Mouse (Mus musculus): Measurements from ENCODE around the gene Gfra1. TPM values are rescaled to one million over a fixed set of nuclear protein-coding genes. Genes with fewer than 3 reads are reported as not detected.

The Gfra1 gene
- total and polyA plus RNA-seq, 3 experiments, result 1.0 to 2.5 (median 1.7) TPM

- no peak for DNase-seq
These were observed 62.6 kb downstream of the Gfra1 start for GRCm38 (mm10) chr19:58393121-58393520.

DNA sequence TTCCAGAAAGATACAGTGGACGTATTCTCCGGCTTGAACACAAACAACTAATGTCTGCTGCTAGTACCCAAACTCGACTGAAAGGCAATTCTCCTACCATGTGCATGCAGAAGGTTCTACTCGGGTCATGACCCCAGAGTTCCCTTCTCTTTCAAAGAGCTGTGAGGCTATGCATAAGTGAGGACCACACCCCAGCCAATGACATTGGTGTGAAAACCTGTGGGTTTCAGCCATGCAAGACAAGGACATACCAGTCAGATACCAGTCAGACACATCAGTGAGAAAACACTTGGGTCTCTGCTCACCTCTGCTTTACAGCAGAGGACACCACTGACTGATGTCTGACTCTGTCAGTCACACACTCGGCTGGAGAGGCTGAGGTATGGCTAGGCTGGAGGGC is 63.9 kb downstream of the Gfra1 start:
- DNase-seq, result no peak

DNA sequence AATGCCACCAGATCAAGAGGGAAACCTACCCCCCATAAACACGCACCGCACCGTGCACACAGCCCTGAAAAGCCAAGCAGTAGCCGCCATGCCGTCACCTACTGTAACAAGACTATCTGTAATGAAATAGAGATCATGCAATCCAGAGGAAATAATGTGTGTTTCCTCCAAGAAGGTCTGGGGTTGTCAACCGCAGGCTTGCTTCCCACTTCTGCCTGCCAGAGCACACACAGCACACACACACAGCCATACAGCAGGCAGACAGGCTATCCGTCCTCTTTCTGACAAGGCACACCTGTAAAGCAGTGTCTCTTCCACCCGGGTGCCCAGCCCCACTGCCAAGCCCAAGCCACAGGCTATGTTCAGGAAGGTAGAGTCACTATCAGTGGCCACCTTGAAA is 66.2 kb downstream of the Gfra1 start:
- no peak for DNase-seq

DNA sequence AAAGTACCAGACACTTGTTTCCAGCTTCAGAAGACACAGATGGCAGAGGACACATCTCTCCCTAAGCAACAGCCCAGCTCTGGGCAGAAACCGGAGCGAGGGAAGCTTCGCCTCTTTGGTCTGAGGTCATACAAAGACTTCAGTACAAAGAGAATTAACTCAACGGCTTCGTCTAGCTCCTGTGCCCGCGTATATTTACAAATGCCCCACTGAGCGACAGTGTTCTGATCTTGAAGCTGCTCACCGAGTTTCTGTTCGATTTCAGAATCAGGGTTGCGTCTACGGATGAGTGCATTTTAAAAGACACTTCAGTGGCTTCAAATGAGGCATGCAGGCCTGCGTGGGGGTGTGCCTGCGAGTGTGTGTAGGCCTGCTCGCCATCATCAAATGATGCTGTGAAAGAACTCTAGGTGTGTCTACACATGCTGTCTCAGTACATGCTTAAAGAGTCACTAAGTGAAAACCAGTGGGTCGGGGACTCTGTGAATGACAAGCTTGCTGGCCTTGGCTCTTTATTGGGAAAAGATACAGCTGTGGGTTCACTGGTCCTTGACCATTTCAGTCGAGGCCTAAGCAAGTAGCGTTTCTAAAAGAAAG is 66.8 kb downstream of the Gfra1 start:
- DNase-seq, result no peak

DNA sequence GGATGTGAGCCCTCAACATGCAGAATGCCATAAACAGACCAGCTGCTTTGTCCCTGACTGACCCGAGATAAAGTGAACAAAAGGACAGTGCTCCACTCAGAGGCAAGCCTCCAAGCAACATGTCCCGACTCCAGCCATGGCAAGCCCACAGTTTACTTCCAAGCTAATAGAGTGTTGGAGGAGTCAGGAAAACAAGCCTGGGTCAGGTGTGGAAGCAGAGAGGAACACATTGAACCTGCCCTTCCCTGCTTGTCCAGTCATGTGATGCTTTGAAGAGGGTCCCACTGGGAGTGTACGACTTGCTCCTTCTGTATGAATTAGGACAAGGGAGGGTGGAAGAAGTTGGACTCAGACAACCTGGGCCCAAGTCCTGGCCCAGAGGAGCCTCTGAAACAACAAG is 72.4 kb downstream of the Gfra1 start:
- DNase-seq, result no peak

GRCm38 (mm10) chr19:58382535-58382934 is 73.2 kb downstream of the Gfra1 start:
- no peak for DNase-seq

DNA sequence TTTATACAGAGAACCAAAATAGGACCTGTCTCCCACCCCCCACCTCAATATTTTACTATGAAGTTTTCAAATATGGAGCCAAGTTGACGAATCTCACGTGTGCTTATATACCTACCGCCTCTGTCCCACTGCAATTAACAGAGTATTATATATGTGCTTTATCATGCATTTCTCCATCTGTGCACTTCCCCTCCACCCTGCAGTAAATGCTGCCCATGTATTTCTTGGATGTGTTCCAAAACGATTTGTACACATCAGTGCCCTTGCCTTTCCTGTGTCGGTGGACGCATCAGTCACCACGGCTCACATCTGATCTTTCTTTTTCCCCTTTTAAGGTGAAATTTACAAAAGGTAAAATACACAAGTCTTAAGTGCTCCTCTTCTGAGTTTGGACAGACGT is 77.7 kb downstream of the Gfra1 start:
- DNase-seq, result no peak

DNA sequence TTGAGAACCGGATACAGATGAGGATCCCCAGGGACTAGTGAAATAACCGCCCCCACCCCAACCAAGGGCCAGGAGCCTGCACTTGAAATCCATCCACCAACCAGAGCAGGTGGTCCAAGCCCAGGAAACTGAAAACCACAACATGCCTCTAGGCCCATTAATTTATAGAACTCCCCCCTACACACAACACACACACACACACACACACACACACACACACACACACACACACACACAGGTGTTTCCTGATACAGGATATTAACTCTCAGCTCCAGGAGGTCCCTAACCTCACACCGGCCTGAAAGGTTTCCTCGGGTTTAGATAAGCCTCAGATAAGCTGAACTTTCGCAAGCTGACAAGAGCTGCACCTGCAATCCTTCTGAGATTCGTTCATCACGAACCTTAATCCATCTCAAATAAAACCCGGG is 79.0 kb downstream of the Gfra1 start:
- no peak for DNase-seq

DNA sequence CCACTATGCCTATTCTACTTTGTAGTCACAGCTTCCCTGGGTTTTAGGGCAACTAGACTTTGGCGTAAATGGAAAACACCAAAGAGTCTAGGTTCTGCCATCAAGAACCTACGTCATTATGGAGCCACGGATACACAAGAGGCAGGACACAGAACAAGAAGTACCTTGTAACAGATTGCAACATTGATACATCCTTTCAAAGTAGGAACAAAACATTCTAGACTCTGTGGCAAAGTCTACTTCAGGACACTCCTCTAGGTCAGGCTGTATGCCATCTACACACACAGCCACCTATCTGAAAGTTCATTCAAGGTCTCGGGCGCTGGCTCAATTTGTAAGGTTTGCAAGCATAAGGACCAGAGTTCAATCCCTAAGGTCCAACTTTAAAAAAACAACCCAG is 81.1 kb downstream of the Gfra1 start:
- no peak for DNase-seq

DNA sequence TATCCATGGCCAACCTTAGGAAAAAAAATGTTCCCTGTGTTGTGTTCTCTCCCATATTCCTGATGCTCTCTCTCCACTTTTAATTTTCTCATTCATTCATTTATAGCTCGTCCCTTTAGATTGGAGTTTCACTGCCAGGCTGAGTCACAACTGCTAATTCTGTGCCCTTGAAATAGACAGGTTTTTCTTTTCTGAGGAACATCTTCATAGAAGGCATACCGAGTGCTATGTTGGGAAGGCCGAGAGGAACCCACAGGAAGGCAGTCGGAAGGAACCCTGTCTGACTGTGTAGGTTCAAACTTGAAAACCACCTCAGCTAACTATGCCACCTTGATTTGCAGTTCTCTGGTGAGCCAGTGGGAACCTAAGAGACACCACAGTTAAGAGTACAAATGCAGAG is 81.6 kb downstream of the Gfra1 start:
- DNase-seq, result no peak

GRCm38 (mm10) chr19:58368513-58368912 is 87.2 kb downstream of the Gfra1 start:
- no peak for DNase-seq

DNA sequence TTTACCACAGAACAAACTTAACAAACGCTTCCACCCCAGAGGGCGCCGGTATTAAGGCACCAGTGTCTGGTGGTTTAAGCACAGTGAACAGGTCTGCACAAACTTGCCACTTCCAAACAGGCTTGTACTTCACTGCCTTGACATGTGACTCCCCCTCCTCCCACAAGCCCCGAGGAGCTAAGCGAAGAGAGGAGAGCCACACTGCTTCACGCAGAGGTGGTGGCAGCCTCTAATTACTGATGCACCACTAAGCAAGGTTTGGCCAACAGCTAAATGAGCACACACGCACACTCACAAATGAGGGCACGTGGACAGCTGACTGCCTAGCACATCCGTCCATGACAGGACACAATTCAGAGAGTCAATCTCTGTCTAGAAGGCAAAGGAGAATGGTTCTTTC is 91.0 kb downstream of the Gfra1 start:
- DNase-seq, result no peak

- no peak for DNase-seq
These were observed 94.7 kb downstream of the Gfra1 start for GRCm38 (mm10) chr19:58360982-58361381.

- no peak for DNase-seq
These were observed 97.6 kb downstream of the Gfra1 start for GRCm38 (mm10) chr19:58358063-58358462.

DNA sequence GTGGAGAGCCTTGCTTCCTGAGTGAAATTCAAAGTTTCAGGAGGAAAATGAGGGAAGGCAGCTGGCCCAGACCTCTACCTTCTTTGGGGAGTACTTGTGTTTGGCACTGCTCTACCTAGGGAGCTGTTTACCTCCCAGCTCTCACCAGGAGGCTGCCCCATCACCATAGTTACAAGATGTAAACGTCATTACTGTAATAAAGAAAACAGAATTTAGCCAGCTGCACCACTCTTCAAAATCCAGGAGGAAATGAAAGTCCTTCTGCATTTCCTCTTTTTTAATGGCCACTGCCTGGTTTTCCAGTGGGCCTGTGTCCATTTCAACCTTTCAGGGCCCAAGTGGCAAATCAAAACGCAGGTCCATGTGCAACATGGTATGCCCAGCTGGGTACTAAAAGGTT is 101.8 kb downstream of the Gfra1 start:
- no peak for DNase-seq

DNA sequence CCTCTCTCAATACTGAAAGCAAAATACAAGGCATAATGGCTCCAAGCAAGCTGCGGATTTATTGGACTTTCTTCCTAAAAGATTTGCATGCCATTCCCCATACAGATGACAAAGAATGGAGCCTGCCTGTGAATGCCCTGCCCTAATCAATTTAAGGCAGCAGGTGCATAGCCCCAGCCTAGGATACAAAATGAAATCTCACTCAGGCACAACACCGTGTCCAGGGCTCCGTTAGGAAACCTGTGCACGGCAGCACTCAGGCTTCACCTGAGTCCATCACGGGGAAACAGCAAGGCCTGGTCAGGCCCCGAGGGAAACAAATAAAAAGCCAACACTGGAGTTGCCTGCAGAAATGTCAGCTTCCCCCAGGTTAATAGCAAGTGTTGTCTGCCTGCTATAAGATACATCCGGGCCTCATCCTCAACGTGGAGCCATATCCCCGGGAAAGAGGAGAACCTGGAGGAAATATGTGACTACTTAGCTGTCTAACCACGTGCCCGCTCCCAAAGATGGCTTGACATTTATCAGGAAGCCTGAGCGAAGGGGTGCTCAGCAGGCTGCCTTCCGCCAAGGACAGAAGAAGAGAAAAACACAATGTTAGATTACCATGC is 102.3 kb downstream of the Gfra1 start:
- DNase-seq, result no peak

- DNase-seq, result no peak
These were observed 105.8 kb downstream of the Gfra1 start for GRCm38 (mm10) chr19:58349890-58350408.

DNA sequence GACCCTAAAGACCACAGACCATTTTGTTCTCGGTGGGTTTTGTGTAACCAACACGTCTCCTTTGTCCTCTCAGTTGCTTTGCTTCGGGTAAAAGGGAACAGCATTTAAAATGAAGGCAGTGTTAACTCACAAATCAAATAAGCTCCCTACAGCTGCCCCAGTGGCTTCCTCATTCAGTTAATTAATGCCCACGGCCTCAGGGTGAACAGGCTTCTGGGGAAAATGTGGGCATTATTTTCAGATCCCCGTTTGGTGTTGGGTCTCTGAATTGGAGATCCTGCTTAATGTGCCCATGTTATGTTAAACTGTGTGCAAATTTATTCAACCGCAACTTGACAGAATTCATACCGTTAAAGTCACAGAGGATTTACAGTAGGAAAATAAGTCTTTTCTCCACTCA is 110.6 kb downstream of the Gfra1 start:
- no peak for DNase-seq

- no peak for DNase-seq
These were observed 114.4 kb downstream of the Gfra1 start for GRCm38 (mm10) chr19:58341351-58341750.

DNA sequence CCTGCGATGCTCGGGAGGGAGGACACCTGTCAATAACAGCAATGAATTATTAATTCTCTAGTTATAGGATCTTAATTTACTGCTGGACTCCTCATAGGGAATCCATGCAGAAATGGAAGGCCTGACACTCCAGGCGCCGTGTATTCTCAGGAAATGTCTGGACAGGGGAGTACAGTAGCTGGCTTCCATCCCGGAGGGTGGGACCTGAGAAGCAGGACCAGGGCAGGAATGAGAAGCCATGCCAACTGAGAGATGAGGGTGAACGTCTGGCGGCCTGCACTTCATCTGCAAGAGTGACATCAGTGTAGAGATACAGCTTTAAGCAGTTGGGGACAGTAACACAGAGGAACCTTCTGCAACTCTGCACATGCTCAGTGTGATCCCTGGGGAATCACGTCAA is 115.5 kb downstream of the Gfra1 start:
- no peak for DNase-seq

DNA sequence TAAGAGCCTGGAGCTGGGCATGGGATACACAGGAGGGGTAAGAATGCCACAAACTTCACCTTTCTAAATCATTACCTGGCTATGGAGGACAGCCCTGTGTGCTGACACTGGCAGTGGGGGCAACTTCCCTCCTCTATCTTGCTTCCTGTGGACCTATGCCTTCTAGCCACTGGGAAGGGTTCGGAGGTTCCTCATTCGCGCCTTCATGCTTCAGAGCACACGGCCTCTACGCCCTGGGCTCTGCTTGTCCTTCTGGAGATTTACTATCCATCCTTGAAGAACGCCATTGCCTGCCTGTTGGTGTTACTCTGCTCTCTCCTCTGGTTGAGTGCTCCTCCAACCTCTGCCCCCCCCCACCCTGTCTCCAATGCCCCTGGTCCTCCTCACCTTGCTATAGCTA is 118.9 kb downstream of the Gfra1 start:
- DNase-seq, result no peak

DNA sequence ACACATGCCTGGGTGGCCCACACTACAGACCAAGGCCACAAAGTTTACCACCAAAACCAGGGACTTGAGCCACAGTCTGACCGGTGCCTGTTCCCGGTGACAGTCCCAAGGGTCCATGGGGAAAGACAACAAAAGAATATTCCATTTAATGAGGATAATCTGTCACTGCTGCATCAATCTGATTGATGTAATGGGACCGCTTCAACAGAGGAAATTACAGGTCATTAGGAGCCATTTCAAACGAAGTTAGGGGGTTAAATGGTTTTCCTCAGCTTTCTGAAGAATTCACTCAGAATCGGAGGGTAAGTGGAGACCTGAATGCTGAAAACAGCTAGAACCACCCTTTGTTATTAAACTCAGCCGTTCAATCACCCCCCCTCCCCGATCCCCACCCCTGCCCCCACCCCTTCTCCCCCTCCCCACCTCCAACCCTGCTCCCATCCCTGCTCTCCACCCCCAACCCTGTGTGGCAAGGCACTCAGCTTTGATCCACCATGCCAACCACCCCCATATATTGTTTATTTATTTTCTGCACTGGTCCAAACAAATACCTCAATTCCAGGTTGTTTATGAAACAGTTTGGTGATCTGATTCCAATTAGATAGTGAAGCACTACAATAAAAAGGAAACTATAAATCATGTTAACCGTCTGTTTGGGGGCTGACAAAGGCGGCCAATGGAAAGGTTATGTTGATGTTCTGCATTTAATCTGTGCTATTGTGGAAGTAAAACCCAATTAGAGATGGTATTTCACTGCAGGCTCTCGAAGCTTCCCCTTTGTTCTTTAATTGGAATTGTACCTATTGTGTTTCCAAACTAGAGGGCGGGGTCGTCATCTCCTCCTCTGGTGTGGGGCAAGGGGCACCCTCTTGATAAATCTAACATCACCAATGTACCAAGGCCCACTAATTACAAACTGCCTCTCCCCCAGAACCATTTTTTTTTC is 119.9 kb downstream of the Gfra1 start:
- DNase-seq, result no peak

- DNase-seq, result no peak
These were observed 126.4 kb downstream of the Gfra1 start for GRCm38 (mm10) chr19:58329305-58329704.

All from adrenal gland, adult 2 months (tissue).